In the genomic region with DNA sequence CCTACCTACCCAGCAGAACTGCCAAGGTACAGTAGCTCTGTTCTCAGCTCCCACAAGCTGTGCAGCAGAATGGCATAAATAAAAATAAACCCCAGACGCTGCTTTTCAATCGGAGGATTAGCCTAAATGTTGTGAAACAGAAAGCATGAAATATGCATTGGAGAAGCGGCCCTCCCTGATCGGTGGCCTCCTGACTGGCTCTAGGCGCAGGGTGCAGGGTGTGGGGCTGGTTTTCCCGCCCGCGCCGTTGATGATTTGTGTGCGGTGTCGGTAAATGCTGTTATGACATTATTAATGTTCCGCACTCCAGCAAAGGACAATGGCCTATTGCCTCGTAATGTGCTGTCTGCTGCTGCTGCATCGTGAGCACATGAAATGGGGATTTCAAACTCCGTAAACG, we compare ENCODE assay signal across 17 mouse cellular contexts. TPM values are rescaled to one million over a fixed set of nuclear protein-coding genes. Genes with fewer than 3 reads are reported as not detected.
DNase-seq lines count a peak whose midpoint lies in the region; ATAC-seq and TF ChIP-seq lines count a peak whose summit lies in the region.
"Had no signal": no experiment of that assay in that cellular context is flagged by ENCODE, and none has a peak within 500 bp of the region (broad histone marks: within the 10 kb centered on the region; RNA-seq: fewer than 3 reads in every experiment).

No protein-coding gene starts in this region.

- TF ChIP-seq POLR2A in cortical plate, adult 2 months (IDR thresholded peaks at IDR 0.05; ENCODE audit: extremely low read depth, insufficient read depth, low read length): no peak

- ATAC-seq in hindbrain, embryonic 14.5 days (ENCODE audit: low FRiP score): no peak
- ATAC-seq in midbrain, postnatal 0 days (ENCODE audit: low FRiP score): no peak
- ATAC-seq: activated CD4-positive, CD25-positive, alpha-beta regulatory T cell, adult 4 months; CD4-positive, CD25-positive, alpha-beta regulatory T cell, adult 4 months; intestine, embryonic 15.5 days; liver, embryonic 12.5 days had no signal

- H3K27ac ChIP-seq in cortical plate, adult 2 months (ENCODE audit: insufficient read depth, low read length): peak overlapping the region; percentile 81
- peak overlapping the region; percentile 23 for H3K27ac ChIP-seq in hindbrain, embryonic 14.5 days
- 0 out of 2 replicates have a peak overlapping the region, but pooled peaks have one; percentile 12 for H3K27ac ChIP-seq in midbrain, postnatal 0 days (ENCODE audit: low read depth, low read length)
- H3K27ac ChIP-seq: intestine, embryonic 15.5 days; liver, embryonic 12.5 days had no signal

- no peak overlapping the region; the same call in 1 of the 2 replicates for H3K4me2 ChIP-seq in hindbrain, embryonic 14.5 days (replicated peaks)
- 0 out of 2 replicates have a peak overlapping the region, but pooled peaks have one; percentile 20 for H3K4me2 ChIP-seq in midbrain, postnatal 0 days (ENCODE audit: low read depth, low read length, poor library complexity, severe bottlenecking)
- H3K4me2 ChIP-seq: intestine, embryonic 15.5 days; liver, embryonic 12.5 days had no signal

- H3K4me1 ChIP-seq in cortical plate, adult 2 months (ENCODE audit: control insufficient read depth, insufficient read depth, low read length): peaks cover 5% of the 10 kb centered on the region
- peaks cover 9% of the 10 kb centered on the region for H3K4me1 ChIP-seq in hindbrain, embryonic 14.5 days (replicated peaks; ENCODE audit: control insufficient read depth, insufficient read depth, low read length)
- H3K4me1 ChIP-seq in midbrain, postnatal 0 days (ENCODE audit: insufficient read depth, low read length): peaks cover 8% of the 10 kb centered on the region
- H3K4me1 ChIP-seq: liver, embryonic 12.5 days had no signal

- no peaks in the 10 kb centered on the region for H3K9me3 ChIP-seq in hindbrain, embryonic 14.5 days (ENCODE audit: control insufficient read depth, low read length)
- no peaks in the 10 kb centered on the region for H3K9me3 ChIP-seq in midbrain, postnatal 0 days (ENCODE audit: low read length)
- H3K9me3 ChIP-seq: intestine, embryonic 15.5 days; liver, embryonic 12.5 days; megakaryocyte, embryonic 14.5 days had no signal

- peak; percentile 33 for DNase-seq in layer of hippocampus, adult 8-10 months (ENCODE audit: low spot score in 2 of 2)
- DNase-seq in layer of hippocampus, postnatal 25 days (ENCODE audit: extremely low spot score in 1 of 2, low spot score in 1 of 2): no peak
- DNase-seq in hindbrain, embryonic 14.5 days (ENCODE audit: low spot score): no peak
- no peak for DNase-seq in midbrain, postnatal 0 days (ENCODE audit: low spot score)
- DNase-seq in adrenal gland, adult 8-10 months: no peak
- no peak for DNase-seq in urinary bladder, postnatal 36 days (ENCODE audit: low spot score in 2 of 2)
- DNase-seq: cerebellum, adult 11-12 months; heart, adult 11 months; left cerebral cortex, postnatal 4 days; right cerebral cortex, postnatal 4 days; thymus, postnatal 14 days had no signal

- TF ChIP-seq CTCF in cortical plate, adult 2 months (IDR thresholded peaks at IDR 0.05; ENCODE audit: extremely low read depth, insufficient read depth, low read length): no peak
- no peak for TF ChIP-seq CTCF in midbrain, postnatal 0 days (IDR thresholded peaks at IDR 0.05)

- no peaks in the 10 kb centered on the region for H3K36me3 ChIP-seq in hindbrain, embryonic 14.5 days (replicated peaks; ENCODE audit: control insufficient read depth, insufficient read depth)
- no peaks in the 10 kb centered on the region for H3K36me3 ChIP-seq in midbrain, postnatal 0 days (ENCODE audit: insufficient read depth, low read length)
- H3K36me3 ChIP-seq: intestine, embryonic 15.5 days; liver, embryonic 12.5 days had no signal

- 38% methylated on average over 16 of the region's 16 CpGs for WGBS in hindbrain, embryonic 14.5 days
- 27% methylated on average over 16 of the region's 16 CpGs for WGBS in midbrain, postnatal 0 days

- no peak overlapping the region for H3K9ac ChIP-seq in hindbrain, embryonic 14.5 days
- H3K9ac ChIP-seq in midbrain, postnatal 0 days (replicated peaks; ENCODE audit: low read length, poor library complexity, severe bottlenecking): 0 out of 2 replicates have a peak overlapping the region, but pooled peaks have one; percentile 33
- H3K9ac ChIP-seq: intestine, embryonic 15.5 days; liver, embryonic 12.5 days had no signal

- 0 out of 2 replicates have a peak, but pooled peaks cover 5% of the 10 kb centered on the region for H3K27me3 ChIP-seq in hindbrain, embryonic 14.5 days (ENCODE audit: control insufficient read depth, insufficient read depth, low read length)
- H3K27me3 ChIP-seq in midbrain, postnatal 0 days (ENCODE audit: insufficient read depth, low read length): no peaks in the 10 kb centered on the region

- no peak overlapping the region for H3K4me3 ChIP-seq in cortical plate, adult 2 months (ENCODE audit: insufficient read depth, low read length)
- H3K4me3 ChIP-seq in hindbrain, embryonic 14.5 days (replicated peaks; ENCODE audit: low read length): no peak overlapping the region
- no peak overlapping the region for H3K4me3 ChIP-seq in midbrain, postnatal 0 days (ENCODE audit: low read depth, low read length)
- H3K4me3 ChIP-seq: intestine, embryonic 15.5 days; liver, embryonic 12.5 days; megakaryocyte, embryonic 14.5 days had no signal

RNA-seq across cellular contexts. Expression of a gene that starts 5.1 kb away (rescaled TPM):
- total RNA-seq in layer of hippocampus, adult 8-10 months (2022): 10 to 100 TPM; 37.8 to 47.5 (median 42.6) TPM
- total RNA-seq in layer of hippocampus, postnatal 25 days (2021): 10 to 100 TPM; 46.1 to 48.1 TPM
- polyA plus RNA-seq in cortical plate, adult 2 months (2012; rRNA removed): 56.9 and 62.1 TPM in 2 replicates
- polyA plus RNA-seq in hindbrain, embryonic 14.5 days (2014; fragmentation: Nextera tagmentation; extraction: Ambion mirVana): 24.5 and 26.0 TPM in 2 replicates
- 104 and 133 TPM in 2 replicates for total RNA-seq in midbrain, postnatal 0 days (2014; rRNA removed)
- 23.7 and 24.7 TPM in 2 replicates for polyA plus RNA-seq in midbrain, postnatal 0 days (2015; fragmentation: Nextera tagmentation; extraction: Ambion mirVana)
- total RNA-seq in adrenal gland, adult 8-10 months (2022): 1 to 10 TPM in 1 of 4 experiments, under 1 TPM in 3; 0.46 to 1.0 (median 0.77) TPM
- polyA plus RNA-seq: activated CD4-positive, CD25-positive, alpha-beta regulatory T cell, adult 4 months; CD4-positive, CD25-positive, alpha-beta regulatory T cell, adult 4 months; liver, embryonic 12.5 days had no signal

Comparison
In these comparisons a context has a peak if more than half of its experiments do, and no peak if none do; other contexts are left out.
1. DNase-seq: peak in layer of hippocampus, adult 8-10 months (2 of 2); none in layer of hippocampus, postnatal 25 days (0 of 2), hindbrain, embryonic 14.5 days (single experiment), midbrain, postnatal 0 days (single experiment), adrenal gland, adult 8-10 months (single experiment) and urinary bladder, postnatal 36 days (0 of 2).
2. H3K27ac ChIP-seq: peak in every context shown above with its lines; median percentile 81 in cortical plate, adult 2 months; 23 in hindbrain, embryonic 14.5 days; 12 in midbrain, postnatal 0 days.
3. RNA of a gene that starts 5.1 kb away (total RNA-seq): 104 to 133 TPM in midbrain, postnatal 0 days, 46.1 to 48.1 TPM in layer of hippocampus, postnatal 25 days and 37.8 to 47.5 TPM in layer of hippocampus, adult 8-10 months; 0.46 to 1.0 TPM in adrenal gland, adult 8-10 months; every median in the first group is over 10 times any median in the second.